Mouse (Mus musculus) C2C12 (cell line): ENCODE results near the gene Gm17727. TPM values are rescaled to one million over a fixed set of nuclear protein-coding genes. Genes with fewer than 3 reads are reported as not detected.
"Not testable (repeated sequence)": the region's sequence is repeated elsewhere in the genome, so short reads cannot be mapped to it uniquely, and the experiment has no call there.

Experiments
- H3K27me3 ChIP-seq: one replicate; pipeline ENCODE4 v1.6.1; 2011; ENCODE audit not compliant: control insufficient read depth, insufficient read depth, insufficient read length
- H3K36me3 ChIP-seq: one replicate; pipeline ENCODE4 v1.6.1; 2011; ENCODE audit not compliant: control insufficient read depth, insufficient read depth
- H3K4me3 ChIP-seq: one replicate; pipeline ENCODE4 v1.5.1; 2011; ENCODE audit warnings: mild to moderate bottlenecking, control low read depth; ENCODE audit not compliant: poor library complexity, insufficient read depth, severe bottlenecking
- H3K79me2 ChIP-seq: one replicate; pipeline ENCODE4 v1.6.1; 2011; ENCODE audit not compliant: control insufficient read depth, insufficient read depth
- H3K79me3 ChIP-seq: one replicate; pipeline ENCODE4 v1.6.1; 2011; ENCODE audit warnings: low read depth, control low read depth
- H3ac ChIP-seq: one replicate; pipeline ENCODE3; 2011; ENCODE audit warnings: low read depth; ENCODE audit not compliant: control insufficient read depth, insufficient read length
- CEBPB ChIP-seq: IDR thresholded peaks from one replicate; pipeline ENCODE4 v1.6.1; 2011; ENCODE audit warnings: low read depth, mild to moderate bottlenecking, control low read depth, moderate library complexity
- CTCF ChIP-seq: IDR thresholded peaks from one replicate; pipeline ENCODE4 v1.5.1; 2011; ENCODE audit not compliant: control insufficient read depth, insufficient read depth, insufficient read length
- FOSL1 ChIP-seq: IDR thresholded peaks from one replicate; pipeline ENCODE4 v1.8.0; 2011; ENCODE audit warnings: mild to moderate bottlenecking, low read length; ENCODE audit not compliant: poor library complexity, insufficient read depth, severe bottlenecking
- MAX ChIP-seq: IDR thresholded peaks from one replicate; pipeline ENCODE4 v1.6.1; 2011; ENCODE audit warnings: mild to moderate bottlenecking, control low read depth
- MYOD1 ChIP-seq: IDR thresholded peaks from one replicate; pipeline ENCODE4 v1.6.1; 2011; ENCODE audit warnings: low read depth; ENCODE audit not compliant: control insufficient read depth, insufficient read length
- MYOG ChIP-seq: IDR thresholded peaks from one replicate; pipeline ENCODE4 v1.6.1; 2011; ENCODE audit not compliant: control insufficient read depth, insufficient read length; ENCODE audit errors: extremely low read depth
- USF1 ChIP-seq: IDR thresholded peaks from one replicate; pipeline ENCODE4 v1.6.1; 2011; ENCODE audit warnings: low read depth, mild to moderate bottlenecking, control low read depth, moderate library complexity
- long read RNA-seq, 2 experiments: library from polyadenylated mRNA; unstranded; transcript quantifications; one replicate each; pipeline ENCODE4 v2.0.0; 2019 to 2020
- polyA plus RNA-seq: library from polyadenylated mRNA; unstranded; fragments of >200 nt; fragmentation: generic; extraction: Trizol; gene quantifications from one replicate; pipeline ENCODE4 v1.2.1, GENCODE M21; 2012; ENCODE audit warnings: missing spikeins

Gm17727 gene
- not detected for polyA plus RNA-seq
- long read RNA-seq, experiment 1, result 0 reads
- long read RNA-seq, experiment 2, result 0 reads

DNA sequence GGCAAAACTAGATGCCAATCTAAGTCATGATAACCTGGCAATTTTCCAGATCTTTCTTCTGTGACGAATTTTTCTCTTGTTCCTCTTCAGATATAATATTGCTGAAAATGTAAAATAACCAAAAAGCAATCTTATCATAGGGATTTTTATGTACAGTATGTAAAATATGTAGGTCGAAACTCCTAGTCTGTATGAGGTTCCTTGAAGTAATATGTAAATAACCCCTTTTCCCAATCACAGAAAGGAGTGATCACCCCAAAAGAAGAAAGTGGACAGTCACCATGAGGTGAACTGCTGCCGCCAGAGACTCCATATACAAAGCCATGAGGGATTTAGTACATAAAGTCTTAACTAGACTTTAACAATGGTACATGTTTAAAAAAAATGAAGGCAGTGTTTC, at the start of gene Gm17727:
Gm17727 (minus strand) TSS at position 101 of the 400 bp plus-strand sequence.
- Histone ChIP-seq H3K79me2 (no peaks in the 10 kb centered on the region), H3K36me3 (no peaks in the 10 kb centered on the region), H3K27me3 (no peaks in the 10 kb centered on the region), H3ac (no peak within 1 kb of the TSS), H3K79me3 (no peaks in the 10 kb centered on the region), H3K4me3 (no peak within 1 kb of the TSS)
- no peak for TF ChIP-seq MYOD1
- no peak for TF ChIP-seq MYOG
- TF ChIP-seq CTCF, result no peak
- no peak for TF ChIP-seq MAX
- TF ChIP-seq FOSL1, result no peak
- TF ChIP-seq CEBPB, result no peak
- no peak for TF ChIP-seq USF1

DNA sequence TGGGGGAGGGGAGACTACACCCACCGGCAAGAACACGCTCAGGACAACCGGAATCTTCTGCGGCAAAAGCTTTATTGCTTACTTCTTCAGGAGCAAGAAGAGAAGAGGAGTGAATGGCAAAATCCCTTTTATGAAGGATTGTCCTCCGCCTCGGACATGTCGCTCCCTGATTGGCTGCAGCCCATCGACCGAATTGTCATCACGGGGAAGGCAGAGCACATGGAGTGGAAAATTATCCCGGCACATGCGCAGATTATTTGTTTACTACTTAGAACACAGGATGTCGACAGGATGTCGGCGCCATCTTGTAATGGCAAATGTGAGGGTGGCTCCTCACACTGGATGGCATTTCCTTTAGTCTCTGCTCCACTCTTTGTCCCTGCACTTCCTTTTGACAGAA, 40.0 kb upstream of the Gm17727 start:
- not testable (repeated sequence) for H3ac ChIP-seq, H3K79me3 ChIP-seq, H3K27me3 ChIP-seq, H3K79me2 ChIP-seq, H3K36me3 ChIP-seq, H3K4me3 ChIP-seq

DNA sequence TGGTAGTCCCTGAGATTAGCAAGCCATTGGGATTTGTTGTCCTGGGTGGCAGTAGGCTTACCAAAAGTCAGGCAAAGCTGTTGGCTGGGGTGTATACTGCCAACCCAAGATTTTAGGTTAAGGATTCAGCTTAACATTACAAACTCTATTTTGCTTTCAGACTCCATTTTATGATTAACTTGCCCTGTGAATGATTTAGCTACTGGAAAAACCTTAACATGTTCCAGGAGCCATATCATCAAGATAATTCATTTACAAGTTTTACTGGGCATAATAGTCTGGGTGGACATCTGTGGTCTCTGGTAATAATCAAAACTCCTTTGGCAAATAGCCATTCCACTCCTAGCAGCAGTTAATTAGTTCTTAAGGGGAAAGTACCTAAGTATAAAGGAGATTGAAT, 20.2 kb upstream of the Gm17727 start:
- Histone ChIP-seq H3K79me2 (no peaks in the 10 kb centered on the region), H3ac (no peak overlapping the region), H3K79me3 (no peaks in the 10 kb centered on the region), H3K36me3 (no peaks in the 10 kb centered on the region), H3K4me3 (no peak overlapping the region), H3K27me3 (no peaks in the 10 kb centered on the region)
- TF ChIP-seq CTCF, result no peak
- TF ChIP-seq MYOD1, result no peak
- no peak for TF ChIP-seq MAX
- no peak for TF ChIP-seq CEBPB
- no peak for TF ChIP-seq FOSL1
- TF ChIP-seq MYOG, result no peak
- TF ChIP-seq USF1, result no peak

DNA sequence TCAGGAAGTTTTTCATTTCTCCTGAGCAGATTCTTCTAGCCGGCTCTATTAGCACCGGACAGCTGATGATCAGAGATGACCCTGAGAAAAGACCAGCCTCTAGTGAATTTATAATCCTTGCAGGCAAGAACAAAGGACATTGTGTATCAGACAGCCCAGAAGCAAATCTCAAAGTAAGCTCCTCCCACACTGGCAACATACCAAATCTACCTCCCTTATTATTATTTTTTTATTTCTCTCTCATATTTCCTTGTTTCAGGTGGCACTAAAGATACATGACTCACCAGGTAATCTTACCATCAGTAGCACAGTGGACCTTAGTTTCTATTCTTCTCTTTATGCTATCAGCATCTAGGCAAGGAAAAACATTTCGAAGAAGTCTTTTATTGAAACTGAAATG, 12.1 kb upstream of the Gm17727 start, which contains the start of the genes Gm27235 and D730048I06Rik:
Gm27235 (minus strand) TSS at position 101 of the 400 bp plus-strand sequence.
D730048I06Rik (minus strand) TSS at position 112 of the 400 bp plus-strand sequence.
- H3K79me3 ChIP-seq, result no peaks in the 10 kb centered on the region
- H3ac ChIP-seq, result no peak within 1 kb of the TSS
- TF ChIP-seq MAX (no peak), USF1 (no peak), CTCF (no peak), FOSL1 (no peak), MYOD1 (no peak), MYOG (no peak), CEBPB (no peak)
- no peaks in the 10 kb centered on the region for H3K36me3 ChIP-seq
- no peaks in the 10 kb centered on the region for H3K79me2 ChIP-seq
- no peak within 1 kb of the TSS for H3K4me3 ChIP-seq
- H3K27me3 ChIP-seq, result no peaks in the 10 kb centered on the region

DNA sequence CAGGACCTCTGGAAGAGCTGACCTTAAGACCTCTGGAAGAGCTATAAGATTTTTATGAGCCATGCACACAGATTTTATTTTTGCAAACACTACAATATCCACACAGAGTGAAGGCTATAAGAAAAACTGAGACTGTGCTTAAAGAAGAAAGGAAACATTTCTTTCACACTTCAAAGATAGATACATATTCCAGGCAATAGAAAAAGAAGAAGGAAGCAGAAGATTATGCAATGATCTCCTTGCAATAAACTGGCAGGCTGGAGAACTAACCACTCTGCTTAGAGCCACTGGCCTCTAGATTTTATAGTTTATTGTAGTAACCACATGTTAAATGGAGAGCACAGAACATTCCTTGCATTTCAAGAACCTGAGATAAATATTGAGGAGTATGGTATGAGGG, 21.1 kb downstream of the Gm17727 start:
- TF ChIP-seq MAX (no peak), MYOD1 (no peak), CEBPB (no peak), USF1 (no peak), CTCF (no peak), FOSL1 (no peak), MYOG (no peak)
- Histone ChIP-seq H3K4me3 (no peak overlapping the region), H3K79me3 (no peaks in the 10 kb centered on the region), H3K79me2 (no peaks in the 10 kb centered on the region), H3K27me3 (no peaks in the 10 kb centered on the region), H3ac (no peak overlapping the region), H3K36me3 (no peaks in the 10 kb centered on the region)

DNA sequence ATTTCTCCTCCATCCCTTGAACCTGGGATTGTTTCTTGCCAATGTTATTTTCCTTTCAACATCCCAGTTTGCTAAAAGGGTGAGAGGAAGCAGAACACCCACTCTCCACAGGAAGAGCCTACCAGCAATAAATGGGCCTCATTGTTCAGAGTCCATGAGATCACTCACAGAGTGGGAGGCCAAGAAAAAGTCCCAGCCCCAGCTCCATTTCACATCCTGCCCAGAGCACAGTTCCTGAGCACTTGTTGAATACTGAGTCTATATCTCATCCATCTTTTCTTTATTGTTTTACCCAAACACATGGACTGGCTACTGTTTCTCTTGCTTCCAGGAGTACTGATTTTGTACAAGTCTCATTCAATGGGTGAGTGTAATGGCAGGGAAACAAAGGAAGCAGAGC, 37.2 kb downstream of the Gm17727 start, which contains the start of gene Gm17677:
Gm17677 (plus strand) TSS at position 301 of the 400 bp plus-strand sequence.
- H3K79me2 ChIP-seq, result no peaks in the 10 kb centered on the region
- H3ac ChIP-seq, result no peak within 1 kb of the TSS
- H3K79me3 ChIP-seq, result no peaks in the 10 kb centered on the region
- H3K36me3 ChIP-seq, result no peaks in the 10 kb centered on the region
- H3K27me3 ChIP-seq, result no peaks in the 10 kb centered on the region
- no peak for TF ChIP-seq MYOD1
- no peak for TF ChIP-seq MYOG
- TF ChIP-seq USF1, result no peak
- no peak for TF ChIP-seq CEBPB
- no peak for TF ChIP-seq FOSL1
- TF ChIP-seq CTCF, result no peak
- TF ChIP-seq MAX, result no peak
- H3K4me3 ChIP-seq, result no peak within 1 kb of the TSS

Other genes starting within 250 kb of the Gm17727 start
- under 0.01 TPM for gene Ddx25, start 219.6 kb downstream of the Gm17727 start, polyA plus RNA-seq
- gene Pus3, start 219.5 kb downstream of the Gm17727 start, polyA plus RNA-seq, result 3.1 TPM
- 0.34 TPM for gene Pate2, start 207.8 kb downstream of the Gm17727 start, polyA plus RNA-seq
- gene Hyls1, start 207.7 kb downstream of the Gm17727 start, polyA plus RNA-seq, result 5.8 TPM
- not detected for gene Pate4, start 166.2 kb downstream of the Gm17727 start, polyA plus RNA-seq
- not detected for gene Pate3, start 129.9 kb downstream of the Gm17727 start, polyA plus RNA-seq
- 0.11 TPM for gene Pate1, start 90.7 kb downstream of the Gm17727 start, polyA plus RNA-seq
- not detected for gene Gm17677, start 37.1 kb downstream of the Gm17727 start, polyA plus RNA-seq
- not detected for gene Gm27235, start 12.0 kb upstream of the Gm17727 start, polyA plus RNA-seq
- not detected for gene D730048I06Rik, start 12.0 kb upstream of the Gm17727 start, polyA plus RNA-seq
- not detected for gene 9230110F15Rik, start 66.0 kb upstream of the Gm17727 start, polyA plus RNA-seq
- gene 9230113P08Rik, start 130.3 kb upstream of the Gm17727 start, polyA plus RNA-seq, result not detected